Mouse (Mus musculus) spleen, postnatal 4 days (tissue): ENCODE results near the gene Def6.

Source experiments
- DNase-seq, 2 experiments: peaks; one replicate each; pipeline ENCODE4 v3.0.0; 2022; ENCODE audit warnings: low spot score in 2 of 2

The Def6 gene

DNA sequence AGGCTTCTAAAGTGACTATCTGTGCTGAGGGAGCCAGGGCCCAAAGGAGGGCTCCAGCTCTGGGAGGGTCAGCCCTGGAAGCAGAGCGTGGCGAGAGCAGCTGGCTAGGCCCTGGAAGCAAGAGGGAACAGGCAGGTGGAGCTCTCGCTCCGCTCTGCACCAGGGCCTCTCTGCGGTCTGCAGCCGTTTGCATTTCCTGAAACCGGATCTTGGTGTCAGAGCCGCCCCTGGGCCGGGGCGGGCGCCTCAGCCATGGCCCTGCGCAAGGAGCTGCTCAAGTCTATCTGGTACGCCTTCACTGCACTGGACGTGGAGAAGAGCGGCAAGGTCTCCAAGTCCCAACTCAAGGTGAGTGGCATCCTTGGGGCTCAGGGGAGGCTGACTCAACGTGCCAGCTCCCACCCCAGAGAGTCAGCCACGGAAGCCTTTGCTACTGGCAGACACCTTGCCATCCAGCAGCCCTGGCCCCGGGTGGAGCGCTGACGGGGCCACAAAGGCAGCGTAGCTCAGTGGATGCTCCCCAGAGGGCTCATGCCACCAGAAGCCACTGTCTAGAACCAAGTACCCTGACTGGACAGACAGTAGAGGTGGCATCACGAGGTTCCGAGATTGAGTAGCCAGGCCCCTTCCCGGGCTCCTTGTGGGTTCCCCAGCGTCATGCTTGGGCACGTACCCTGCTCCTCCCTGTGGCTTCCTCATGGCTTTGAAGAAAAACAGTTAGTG lies at the start of gene Def6:
Gene Def6 (plus strand): TSS at position 188 of the 723 bp plus-strand sequence.
- DNase-seq: peak; percentile 78 to 89

DNA sequence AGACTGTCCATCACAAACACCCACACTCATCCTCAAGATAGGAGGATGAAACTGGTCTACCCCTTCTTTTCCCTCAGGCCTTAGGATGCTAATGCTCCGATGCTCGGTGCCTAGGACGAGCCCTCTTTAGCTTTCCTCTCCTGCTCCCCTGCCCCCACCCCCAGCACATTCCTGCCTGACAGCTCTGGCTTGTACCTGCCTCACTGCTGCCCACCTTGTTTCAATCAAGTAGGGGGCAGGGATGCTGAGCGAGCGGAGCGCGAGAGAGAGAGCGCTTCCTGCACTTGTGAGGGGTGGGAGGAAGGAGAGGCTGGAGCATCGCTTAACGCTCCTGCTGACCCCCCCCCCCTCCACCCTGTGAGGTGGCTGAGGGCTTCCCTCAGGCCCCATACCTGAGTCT lies 47.2 kb upstream of the Def6 start:
- DNase-seq: no peak

DNA sequence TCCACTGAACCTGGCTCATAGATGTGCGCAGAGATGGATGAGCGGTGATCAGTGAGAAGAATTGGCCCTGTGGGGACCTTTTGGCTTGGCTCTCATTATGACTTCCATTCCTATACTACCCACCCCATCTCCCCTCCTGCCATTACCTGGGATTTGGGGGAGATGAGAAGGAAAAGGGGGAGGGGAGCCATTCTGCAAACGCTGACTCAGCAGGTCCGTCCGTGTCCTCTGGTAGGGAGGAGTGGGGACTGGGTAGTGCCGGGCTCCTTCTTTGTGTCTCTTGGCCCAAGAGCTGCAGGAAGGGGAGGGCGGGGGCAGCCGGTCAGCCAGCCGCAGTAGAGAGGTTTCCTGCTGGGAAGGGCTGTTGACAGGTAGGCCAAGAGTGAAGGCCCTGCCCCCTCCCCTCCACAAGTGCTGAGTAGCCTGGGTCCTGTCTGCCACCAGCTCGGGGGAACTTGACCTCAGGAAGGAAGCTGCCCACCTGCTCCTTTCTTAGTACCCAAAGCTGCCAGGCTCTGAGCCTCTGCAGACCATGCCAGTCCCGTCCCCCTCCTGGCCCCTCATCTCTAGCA lies 46.2 kb upstream of the Def6 start:
- DNase-seq: no peak

DNA sequence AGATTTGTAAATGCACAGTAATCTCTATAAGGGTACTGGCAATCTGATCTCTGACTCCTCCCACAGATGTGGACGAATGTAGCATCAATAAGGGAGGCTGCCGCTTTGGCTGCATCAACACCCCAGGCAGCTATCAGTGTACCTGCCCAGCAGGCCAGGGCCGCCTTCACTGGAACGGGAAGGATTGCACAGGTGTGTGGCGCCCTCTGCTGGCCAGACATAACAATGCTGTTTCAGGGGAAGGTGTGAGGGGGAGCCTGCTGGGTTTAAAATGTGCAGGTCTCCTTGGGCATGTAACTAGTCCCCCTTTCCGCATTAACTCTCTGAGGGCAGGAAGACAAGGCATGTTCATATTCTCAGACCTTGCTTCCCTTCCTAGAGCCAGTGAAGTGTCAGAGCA lies 43.9 kb upstream of the Def6 start:
- DNase-seq: peak; percentile 73 to 91

DNA sequence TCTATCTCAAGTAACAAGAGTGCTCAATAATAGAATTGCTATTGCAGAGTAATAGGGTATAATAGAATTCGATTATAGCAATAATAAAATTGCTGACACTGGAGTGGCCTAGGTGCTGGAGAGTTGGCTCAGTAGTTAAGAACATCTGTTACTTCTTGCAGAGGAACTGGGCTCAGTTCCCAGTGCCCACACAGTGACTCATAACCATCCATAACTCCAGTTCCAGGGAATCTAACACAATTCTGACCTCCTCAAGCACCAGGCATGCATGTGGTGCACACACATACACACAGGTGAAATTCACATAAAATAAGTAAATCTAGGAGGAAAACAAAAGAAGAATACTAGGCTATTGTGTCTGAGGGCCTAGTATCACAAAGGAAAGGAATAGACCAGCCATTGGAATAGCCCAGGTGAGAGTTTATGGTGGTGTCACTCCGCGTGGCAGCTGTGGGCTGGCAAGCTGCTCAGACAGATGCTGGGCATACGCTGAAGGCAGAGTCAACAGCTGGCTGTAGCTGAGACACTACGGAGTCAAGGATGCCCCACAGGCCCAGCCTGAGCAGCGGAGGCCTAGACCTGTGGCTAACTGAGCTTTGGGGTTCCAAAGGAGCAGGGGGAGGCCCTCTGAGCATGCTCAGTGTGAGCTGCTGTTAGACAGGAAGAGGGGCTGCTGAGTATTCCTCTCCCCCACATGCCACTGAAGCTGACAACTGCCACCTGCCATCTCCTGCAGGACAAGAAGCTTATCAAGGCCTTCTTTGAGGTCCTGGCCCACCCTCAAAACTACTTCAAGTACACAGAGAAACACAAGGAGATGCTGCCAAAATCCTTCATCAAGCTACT lies 36.9 kb upstream of the Def6 start:
- DNase-seq: no peak

DNA sequence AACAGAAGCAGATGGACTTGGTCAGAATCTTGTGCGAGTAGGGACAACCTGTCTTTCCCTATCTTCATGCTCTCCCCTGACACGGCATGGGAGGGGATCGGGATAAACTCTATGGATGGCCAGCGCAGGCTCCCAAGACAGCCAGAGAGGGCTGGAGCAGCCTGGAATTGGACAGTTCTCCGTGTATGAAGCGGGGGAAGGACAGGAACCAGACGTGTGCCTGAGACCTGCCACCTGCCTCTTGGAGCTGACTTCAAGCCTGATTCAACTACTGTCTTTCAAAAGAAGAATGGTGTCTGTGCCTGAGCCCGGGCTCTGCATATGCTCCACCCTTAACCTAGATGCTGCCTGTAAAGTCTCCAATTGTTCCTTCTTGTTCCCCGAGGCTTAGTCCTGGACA lies 34.9 kb upstream of the Def6 start:
- no peak for DNase-seq

DNA sequence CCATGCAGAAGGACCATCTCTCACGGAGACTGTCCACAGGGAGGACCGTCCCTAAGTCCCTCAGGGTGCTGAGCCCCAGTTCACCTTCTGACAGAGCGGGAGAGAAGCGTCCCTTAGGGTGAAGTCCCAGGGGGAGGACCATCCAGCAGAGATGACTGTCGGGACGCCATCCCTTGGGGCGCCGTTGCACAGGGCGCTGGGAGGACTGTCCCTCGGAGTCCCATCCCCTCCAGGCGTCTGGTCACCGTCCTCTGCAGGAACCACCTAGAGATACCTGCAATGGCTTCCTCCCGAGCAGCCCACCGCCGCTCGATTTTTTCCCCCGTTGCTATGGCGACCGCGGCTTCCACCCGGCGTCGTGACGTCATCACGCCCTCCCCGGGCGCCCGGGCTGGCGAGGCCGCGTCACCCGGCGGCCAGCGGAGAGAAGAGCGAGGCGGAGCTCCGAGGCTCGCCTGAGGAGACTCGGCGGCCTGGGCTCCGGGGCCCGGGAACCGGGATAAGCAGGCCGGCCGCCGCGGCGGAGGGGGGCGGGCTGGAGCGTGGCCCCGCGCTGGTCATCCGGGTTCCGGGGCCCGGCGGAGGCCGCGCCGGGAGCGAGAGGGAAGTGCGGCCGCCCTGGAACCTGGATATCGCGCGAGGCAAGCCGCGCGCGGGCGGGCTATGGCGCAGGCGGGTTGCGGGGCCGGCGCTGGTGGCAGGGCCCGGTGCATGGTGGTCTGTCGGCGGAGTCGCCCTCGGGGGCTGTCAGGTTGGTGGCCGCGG lies 30.6 kb upstream of the Def6 start, which contains the start of gene Zfp523:
Gene Zfp523 (plus strand): TSS at position 355 of the 765 bp plus-strand sequence.
- peak; percentile 80 to 93 for DNase-seq

DNA sequence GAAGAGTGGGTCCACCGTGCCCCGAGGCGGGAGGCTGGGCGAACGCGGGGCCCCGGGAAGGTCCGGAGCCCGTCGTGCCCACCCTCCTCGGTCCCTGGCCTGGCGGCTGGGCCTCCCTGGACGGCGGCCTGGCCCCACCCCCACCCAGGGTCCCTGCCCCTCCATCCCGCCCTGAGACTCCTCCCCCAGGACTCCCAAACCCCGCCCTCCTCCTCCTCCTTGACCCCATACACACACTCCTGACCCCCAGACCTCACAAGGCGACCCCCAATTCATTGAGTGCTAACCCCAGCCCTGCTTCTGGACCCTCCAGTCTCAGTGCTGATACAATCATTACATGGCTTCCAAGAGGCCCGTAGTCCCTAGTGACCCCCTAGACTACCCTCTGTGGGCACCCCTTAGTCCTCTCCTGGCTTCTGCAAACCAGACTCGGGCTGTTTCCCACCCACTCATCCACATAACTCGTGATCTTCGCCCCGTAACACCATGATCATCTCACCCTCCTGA lies 30.0 kb upstream of the Def6 start:
- no peak for DNase-seq

DNA sequence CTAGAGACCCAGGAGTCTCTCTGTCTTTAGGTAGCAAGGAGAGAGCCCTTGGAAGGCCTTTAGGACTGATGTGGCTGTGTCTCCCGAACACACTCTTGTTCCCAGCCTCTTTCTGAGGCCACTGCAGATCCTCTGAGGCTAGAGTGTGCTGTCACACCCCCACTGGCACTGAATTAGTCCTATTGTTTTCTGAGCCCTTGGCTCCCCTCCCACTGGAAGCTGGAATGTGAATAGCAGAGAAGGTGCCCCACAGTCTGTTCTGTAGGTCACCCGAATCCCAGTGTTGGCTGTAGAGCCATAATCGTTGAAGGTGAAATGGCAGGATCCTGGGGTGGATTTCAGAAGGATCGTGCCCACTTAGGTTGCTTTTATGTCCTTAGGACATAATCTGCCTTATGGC lies 27.2 kb upstream of the Def6 start:
- DNase-seq: no peak

DNA sequence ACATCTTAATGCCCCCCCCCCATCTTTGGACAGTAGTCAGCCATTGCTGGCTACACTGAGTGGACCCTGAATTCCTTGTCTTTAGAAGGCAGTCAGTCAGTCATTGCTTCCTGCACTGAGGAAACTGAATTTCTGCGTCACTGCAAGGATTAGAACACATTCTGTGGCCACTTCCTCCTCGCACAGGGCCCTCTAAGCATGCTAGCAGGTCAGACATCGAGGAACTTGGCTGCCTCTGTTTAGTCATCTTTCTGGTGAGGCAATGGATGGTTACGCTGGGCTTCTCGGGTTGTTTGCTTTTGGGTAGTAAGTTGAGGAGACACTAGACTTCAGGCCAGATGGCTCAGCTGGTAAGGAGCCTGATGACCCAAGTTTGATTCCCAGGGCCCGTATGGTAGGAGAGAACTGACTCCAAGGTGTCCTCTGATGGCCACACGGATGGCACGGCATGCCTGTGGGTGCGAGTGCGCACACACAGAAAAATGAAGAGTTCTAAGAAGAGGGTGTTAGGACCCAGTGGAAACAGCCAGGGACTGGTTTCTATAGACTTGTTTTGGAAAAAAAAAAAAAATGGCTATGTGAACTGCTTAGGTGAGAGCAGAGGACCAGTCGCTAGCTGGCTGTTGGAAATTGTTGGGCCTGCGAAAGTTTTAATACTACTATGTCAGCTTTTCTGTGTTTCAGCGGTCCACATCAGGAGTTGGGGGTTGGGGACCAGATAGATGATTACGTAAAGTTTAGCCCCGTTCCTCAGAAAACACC lies 26.6 kb upstream of the Def6 start:
- DNase-seq: peak in 1 of 2 experiments; percentile 32

DNA sequence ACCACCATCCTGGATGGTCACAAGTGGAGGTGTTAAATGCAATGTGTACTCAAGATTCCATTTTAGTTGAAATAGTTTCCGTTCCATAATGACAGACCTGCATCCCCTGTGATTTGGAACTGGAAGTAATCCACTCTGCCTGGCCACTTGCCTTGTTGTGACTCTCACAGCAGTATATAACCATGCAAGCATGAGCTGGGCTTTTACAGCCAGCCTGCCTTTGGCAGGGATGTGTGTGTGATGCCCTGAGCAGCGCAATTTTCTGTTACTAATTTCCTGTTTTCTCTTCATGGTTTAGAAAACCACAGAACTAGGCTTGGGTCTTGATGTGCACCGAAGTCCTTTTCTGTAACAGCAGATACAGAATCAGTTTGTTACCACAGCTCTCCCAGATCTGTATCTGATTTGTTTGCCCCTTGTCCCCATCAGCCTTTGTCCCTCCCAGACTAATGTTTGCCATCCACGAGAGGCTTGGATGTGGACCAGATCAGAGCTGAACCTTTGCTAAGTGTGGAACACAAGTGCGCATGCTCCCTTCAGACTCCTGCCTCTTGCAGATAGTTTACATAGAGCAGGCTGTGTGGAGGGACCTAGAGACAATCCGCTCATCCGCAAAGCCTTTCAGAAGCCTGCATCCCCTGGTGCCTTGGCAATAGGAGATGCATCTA lies 22.5 kb upstream of the Def6 start:
- DNase-seq: no peak

DNA sequence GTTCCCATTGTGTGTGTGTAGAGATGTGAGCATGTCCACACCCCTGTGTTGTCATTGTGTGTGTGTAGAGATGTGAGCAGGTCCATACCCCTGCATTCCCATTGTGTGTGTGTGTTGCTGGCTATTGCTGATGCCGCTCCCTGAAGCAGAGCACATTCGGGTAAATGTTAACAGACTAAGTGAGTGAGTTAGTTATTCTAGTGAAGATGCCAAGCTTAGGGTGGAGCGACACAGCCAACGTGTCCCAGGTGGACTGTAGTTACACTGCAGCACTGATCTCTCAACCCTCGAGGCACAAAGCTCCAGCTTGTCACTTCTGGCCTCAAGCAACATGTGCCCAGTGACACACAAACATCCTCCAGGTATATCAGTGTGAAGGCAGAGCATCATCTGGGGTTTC lies 19.3 kb upstream of the Def6 start:
- no peak for DNase-seq

DNA sequence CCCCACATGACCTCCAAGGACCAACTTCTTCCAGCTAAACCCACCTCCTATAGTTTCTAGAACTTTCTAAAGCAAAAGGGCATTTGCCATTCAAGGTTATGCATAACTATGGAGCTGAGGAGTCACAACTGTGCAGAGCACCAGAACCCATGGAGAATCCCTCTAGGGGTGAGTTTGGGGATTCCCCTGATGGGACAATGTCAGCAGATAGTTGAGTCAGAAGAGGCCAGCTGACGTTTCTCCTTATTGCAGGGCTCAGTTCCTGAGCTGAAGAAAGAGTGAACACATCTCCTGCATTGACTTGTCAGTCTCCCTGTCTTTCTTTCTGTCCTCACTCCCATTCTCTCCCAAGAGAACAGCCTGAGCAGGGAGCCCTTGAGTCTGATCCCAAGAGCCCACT lies 14.8 kb upstream of the Def6 start:
- DNase-seq: no peak

DNA sequence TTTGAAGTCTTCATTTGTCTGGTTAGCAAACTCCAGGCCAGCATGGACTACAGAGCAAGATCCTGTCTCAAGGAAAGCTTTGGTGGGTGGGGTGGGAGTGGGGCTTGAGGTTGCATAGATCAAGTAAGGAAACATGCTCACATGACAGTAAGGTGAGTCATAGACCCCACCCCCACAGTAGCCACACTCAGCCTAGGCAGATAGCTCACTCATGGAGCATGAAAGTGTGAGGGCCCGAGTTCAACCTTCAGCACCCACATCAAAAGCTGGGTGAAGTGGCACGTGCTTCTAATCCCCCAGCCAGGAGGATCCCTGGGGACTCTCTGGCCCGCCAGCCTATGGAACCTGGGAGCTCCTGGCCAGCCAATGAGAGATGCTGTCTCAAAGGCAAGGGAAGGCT lies 14.0 kb upstream of the Def6 start:
- no peak for DNase-seq

DNA sequence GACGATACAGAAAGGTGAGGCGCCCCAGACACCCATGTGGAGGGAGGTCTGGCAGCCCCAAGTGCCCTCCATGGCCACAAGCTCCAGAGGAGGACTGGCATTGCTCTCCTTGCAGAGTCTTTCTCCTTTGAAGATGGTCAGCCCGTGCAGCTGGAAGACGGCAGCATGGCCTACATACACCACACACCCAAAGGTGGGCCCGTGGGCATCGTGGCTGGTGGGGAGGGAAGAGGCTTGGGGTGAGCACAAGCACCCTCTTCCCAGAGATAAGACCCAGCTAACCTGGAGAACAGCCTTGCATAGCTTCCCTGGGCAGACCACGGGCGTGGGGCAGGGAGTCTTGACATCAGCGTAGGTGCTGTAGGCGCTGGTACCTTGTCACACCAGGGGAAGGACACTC lies 12.5 kb upstream of the Def6 start:
- no peak for DNase-seq

DNA sequence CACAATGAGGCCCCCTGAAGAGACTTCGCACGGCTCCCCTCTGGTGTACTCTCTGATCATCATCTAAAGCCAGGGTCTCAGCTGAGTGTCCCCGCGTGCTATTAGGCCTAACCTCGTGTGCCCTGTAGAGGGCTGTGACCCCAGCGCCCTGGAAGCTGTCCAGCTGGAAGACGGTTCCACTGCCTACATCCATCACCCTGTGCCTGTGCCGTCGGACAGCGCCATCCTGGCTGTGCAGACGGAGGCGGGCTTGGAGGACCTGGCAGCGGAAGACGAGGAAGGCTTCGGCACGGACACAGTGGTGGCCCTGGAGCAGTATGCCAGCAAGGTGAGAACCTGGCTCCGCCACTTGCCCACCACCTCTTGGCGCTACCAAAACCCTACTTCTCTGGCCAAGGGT lies 9.9 kb upstream of the Def6 start:
- no peak for DNase-seq

DNA sequence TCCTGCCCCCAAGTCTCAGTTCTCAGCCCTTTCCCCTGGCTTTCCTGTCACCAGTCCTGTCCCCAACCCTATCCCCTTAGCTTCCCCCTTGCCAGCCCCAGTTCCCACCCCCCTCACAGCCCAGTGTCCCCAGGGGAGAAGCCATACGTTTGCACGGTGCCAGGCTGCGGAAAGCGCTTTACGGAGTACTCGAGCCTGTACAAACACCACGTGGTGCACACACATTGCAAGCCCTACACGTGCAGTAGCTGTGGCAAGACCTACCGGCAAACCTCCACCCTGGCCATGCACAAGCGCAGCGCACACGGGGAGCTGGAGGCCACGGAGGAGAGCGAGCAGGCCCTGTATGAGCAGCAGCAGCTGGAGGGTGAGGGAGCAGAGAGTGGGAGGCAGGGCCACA lies 5.6 kb upstream of the Def6 start:
- no peak for DNase-seq

DNA sequence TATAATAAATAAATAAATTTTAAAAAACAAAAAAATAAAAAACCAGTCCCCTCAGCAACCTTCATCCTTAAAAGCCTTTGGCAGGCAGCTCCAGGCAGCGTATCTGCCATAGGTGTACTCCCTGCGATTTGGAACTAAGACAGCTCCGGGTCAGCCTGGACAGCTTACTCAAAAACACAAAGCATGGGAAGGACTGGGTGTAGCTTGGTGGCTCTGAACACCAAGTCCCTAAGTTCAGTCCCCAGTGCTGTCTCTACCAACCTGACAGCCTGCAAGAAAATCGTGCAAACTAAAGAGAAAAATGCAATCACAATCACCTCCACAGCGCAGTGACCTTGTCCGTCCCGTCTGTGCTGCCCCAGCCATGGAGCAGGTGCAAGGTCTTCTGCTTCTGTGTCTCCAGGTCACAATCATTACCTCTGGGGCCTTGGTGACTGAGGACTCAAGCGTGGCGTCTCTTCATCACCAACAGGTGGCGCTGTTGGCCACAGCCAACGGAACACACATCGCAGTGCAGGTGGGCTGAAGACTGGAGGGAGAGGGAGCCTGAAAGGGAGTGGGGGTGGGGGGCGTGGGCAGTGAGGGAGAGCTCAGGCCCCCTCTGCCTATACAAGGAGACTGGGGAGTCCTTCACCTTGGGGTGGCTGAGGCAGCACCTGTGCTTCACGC lies 3.4 kb upstream of the Def6 start:
- peak; percentile 55 to 87 for DNase-seq

DNA sequence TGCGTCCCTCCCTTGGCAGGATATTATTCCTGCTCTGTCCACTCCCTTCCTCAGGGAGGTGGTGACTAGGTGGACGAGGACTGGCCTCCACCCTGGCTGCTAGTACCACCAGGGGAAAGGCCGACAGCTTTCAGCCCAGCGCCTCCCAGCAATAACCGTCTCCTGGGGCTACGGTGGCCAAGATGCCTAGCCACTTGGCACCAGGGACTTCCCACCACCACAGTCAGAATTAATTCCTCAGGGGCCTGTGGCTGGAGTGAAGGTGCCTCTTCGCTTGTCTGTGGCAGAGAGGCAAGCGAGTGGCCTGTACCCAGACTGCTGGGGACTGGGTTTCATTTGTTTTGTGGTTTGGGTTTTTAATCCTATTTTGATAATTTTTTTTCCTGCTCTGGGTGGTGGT lies 2.1 kb upstream of the Def6 start:
- DNase-seq: no peak

DNA sequence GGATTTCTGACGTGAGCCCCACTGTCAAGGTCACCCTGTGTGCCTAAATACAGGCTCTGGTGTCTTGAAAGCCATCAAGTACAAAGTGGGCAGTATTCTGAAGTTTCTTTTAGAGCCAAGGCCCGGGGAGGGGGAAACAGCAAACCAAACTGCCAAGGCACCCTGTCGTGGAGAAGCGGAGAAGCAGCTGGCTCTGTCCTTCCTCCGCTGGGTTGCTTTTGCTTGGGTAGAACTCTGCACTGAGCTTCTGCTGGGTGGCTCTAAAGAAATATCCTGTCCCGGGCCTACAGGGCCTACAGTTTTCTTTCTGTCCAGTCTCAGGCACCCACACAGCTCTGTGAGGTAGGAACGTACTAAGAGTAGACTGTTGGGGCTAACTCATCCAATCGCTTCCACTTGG lies 486 bp upstream of the Def6 start:
- DNase-seq: no peak
